Mouse (Mus musculus) testis, postnatal 10 days (tissue): ENCODE data around the gene Neurl4.
"Not testable (repeated sequence)": the region's sequence is repeated elsewhere in the genome, so short reads cannot be mapped to it uniquely, and the experiment has no call there.

Experiments used
- DNase-seq: peaks from one replicate; pipeline ENCODE4 v3.0.0; 2021; ENCODE audit warnings: low spot score

The Neurl4 gene

DNA sequence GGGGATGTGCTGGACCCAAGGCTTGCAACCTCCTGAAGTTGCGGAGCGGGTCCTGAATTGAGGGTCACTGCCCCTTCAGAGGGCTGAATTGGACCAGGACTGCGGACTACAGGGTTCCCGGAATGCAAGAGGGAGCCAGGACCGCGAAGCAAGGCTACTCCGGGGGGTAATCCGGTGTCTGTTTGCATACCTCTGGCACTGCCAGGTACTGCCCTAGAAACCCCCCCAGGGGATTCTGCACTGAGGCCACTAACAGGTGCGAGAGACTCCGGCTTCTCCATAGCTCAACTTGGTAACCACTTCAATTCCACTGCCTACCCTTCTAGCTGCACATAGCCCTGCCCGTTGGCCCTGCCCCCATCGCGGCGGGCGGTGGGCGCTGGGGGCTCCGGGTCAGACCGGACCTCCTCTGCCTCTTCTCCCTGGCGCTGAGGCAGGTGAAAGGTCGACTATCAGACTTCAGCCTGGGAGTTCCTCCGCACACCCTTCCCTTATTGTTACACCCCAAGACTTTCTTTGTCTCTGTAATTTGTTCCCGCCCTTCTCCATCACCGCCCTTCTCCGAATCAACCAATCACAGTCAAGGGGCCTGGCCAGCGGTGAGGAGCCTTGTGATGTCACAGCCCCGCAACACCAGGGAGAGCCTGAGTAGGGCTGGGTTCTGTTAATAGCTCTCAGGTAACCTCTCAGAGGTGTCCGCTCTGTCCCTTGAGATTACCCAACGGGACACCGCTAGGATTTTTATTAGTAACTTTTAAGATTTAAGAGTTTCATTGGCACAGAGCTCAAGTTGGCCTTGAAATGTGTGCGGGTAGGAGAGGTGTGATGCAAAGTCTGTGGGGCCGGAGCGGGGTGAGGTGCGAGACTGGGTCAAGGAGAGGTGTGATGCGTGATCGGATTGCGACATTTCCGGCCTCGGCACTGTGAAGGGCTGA, at the start of gene Neurl4, which contains the start of gene 2810408A11Rik:
TSS of gene Neurl4 (plus strand) at position 602 of the 935 bp plus-strand sequence.
TSS of gene 2810408A11Rik (minus strand) at position 517 of the 935 bp plus-strand sequence.
- peak; percentile 84 for DNase-seq

DNA sequence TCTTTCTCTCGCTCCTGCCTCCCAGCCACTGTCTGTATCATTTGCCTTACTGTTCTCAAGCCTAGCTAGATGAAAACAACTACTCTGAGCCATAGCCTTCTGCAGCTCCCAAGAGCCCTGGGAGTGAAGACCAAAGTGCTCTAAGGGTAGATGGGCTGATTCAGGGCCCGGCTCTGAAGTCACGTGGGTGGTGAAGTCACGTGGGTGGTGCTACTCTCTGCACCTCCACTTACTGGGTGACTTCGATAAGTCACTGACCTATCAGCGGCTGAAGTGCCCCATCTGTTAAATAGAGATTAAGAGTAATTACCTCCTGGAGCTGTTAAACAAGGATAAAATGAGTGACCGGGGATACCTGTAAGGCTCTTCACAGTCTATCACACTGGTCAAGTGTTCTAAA, 46.9 kb upstream of the Neurl4 start:
- DNase-seq: no peak

DNA sequence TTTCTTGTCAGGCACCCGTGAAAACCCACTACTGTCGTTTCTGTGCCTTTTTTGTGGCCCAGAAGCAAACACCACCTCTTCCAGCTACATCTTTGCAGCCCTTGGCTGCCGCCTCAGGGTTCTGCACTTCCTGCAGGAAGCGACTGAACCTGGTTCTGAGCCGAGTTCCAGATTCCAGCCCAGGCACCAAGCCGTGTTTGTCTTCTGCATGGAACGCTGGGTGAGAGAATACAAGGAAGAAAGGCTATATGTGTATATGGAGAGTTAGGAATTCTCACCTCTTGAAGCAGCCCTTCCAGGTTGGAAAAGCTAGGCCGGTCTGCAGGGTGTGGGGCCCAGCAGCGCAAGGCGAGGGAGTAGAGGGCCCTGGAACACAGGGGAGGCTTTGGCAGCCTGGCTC, 46.2 kb upstream of the Neurl4 start:
- no peak for DNase-seq

DNA sequence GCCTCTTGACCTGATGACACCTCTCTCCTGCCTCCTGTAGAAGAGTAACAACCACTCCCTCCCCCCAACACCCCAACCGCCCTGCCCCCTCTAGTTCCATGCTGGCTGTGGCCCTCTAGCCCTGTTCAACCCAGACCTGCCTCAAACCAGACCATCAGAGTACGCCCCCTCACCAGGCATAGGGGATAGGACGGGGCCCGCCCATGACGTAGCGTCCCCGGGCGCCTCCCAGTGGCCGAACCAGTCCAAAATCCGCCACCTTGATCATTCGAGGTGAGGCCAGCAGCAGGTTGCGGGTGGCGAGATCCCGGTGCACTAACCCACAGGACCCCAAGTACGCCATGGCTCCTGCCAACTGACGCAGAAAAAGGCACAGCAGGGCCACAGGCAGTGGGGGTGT, 45.5 kb upstream of the Neurl4 start:
- peak; percentile 70 for DNase-seq

- no peak for DNase-seq
Observed at GRCm38 (mm10) chr11:69858113-69858998, 42.5 kb upstream of the Neurl4 start, which contains the start of gene Tnk1. Gene Tnk1, minus strand, starts transcription at chr11:69858730.

GRCm38 (mm10) chr11:69863729-69864128, 37.1 kb upstream of the Neurl4 start:
- not testable (repeated sequence) for DNase-seq

DNA sequence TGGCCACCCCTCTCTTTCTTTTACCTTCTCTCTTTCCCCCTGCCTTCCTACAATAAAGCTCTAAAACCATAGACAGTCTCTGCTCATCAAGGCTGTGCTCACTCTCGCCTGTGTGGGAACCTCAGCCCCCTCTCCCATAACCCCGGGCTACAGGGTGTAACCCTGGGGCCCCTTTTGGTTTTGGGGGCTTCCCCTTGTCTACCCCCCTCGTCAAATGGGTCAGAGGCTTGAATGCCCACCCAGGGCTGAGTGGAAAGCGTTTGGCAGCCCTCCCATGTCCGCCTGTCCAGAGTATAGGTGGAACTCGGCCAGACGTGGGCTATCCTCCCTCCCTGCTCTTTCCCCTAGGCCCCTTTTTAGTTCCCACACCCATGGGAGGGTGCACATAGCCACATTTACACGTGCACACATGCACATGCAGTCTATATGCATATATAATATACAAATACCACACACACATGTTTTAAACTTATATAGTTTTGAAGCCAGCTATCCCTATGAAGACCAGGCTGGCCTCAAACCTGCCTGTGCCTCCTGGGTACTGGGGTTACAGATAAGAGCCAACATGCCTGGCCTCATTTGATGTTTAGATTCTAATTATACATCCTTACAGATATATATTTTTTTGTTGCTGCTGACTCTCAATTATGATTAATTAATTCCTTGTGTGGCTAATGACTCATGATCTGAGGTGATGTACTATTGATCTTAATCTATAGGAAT, 36.6 kb upstream of the Neurl4 start:
- DNase-seq: no peak

GRCm38 (mm10) chr11:69865561-69865960, 35.3 kb upstream of the Neurl4 start:
- DNase-seq: no peak

- DNase-seq: no peak
Observed at GRCm38 (mm10) chr11:69867335-69867734, 33.5 kb upstream of the Neurl4 start.

- no peak for DNase-seq
Observed at GRCm38 (mm10) chr11:69870289-69871069, 30.4 kb upstream of the Neurl4 start.

DNA sequence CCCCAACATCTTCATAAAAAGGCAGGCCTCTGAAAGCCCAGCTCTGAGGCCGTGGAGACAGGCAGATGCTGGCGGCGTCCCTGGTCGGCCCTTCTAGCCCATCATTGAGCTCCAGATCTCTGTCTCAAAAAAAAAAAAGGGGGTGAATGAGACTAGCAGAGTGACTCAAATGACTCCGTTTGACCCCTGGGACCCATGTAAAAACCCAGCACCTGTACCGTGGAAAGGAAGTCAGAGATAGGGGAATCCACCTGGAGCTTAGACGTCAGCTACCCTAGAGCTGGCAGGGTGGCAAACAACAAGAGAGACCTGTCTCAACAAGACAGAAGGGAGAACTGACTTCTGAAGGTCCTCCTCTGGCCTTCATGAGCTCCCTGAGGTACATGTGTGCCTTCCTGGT, 29.1 kb upstream of the Neurl4 start:
- no peak for DNase-seq

- DNase-seq: no peak
Observed at GRCm38 (mm10) chr11:69872451-69872850, 28.4 kb upstream of the Neurl4 start.

DNA sequence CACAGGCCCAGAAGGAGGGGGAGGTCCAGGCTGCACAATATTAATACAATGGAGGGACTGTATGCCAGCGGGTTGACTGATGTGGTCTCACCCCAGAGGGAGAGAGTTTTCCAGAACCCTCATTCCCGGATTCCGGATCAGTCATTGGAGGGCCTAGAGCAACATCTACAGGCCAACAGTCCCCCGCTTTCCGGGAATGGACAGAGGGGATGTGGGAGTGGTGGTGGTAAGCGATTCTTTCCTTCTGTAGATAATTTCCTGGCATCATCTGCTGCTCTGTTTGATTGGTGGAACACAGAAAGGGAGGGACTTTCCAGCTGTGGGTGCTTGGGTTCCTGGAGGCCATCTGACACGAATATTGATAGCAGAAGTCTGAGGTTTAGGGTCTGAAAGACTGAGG, 24.7 kb upstream of the Neurl4 start:
- no peak for DNase-seq

DNA sequence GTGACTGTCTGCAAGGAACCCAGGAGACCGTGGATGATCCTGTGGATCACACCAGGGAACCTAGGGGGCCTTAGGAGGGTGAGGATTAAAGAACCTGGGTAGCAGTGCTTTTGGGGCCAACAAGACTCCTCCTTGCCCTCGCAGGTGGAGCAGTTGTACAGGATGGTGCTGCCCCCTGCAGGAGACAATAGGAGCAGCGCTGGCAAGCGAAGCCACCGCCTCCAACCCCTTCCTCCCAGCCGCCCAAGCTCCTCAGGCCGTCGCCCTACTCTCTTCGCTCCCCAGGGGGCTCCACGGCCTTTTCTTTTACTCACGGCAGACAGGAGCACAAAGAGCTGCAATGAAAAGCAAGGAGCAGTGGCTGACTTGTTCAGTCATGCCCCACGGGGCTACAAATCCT, 24.0 kb upstream of the Neurl4 start:
- DNase-seq: peak; percentile 93

DNA sequence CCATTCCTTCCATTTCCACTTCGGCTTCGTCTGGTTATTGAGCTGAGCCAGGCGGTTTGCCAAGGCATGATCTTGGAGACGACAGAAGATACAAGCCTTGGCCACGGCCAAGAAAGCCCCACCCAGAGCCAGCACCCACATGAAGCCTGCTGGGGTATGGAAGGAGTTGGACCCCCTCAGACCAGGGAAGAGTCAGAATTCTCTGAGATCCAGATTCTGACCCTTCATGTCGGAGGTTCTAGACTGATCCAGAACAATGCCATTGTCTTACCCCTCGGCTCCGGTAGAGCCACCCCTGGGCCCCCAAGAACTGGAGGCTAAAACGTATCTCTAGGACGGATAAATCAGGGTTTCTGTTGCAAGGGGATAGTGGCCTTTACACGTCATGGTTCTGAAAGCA, 23.0 kb upstream of the Neurl4 start, which contains the start of gene Tmem95:
TSS of gene Tmem95 (minus strand) at position 141 of the 400 bp plus-strand sequence.
- no peak for DNase-seq

DNA sequence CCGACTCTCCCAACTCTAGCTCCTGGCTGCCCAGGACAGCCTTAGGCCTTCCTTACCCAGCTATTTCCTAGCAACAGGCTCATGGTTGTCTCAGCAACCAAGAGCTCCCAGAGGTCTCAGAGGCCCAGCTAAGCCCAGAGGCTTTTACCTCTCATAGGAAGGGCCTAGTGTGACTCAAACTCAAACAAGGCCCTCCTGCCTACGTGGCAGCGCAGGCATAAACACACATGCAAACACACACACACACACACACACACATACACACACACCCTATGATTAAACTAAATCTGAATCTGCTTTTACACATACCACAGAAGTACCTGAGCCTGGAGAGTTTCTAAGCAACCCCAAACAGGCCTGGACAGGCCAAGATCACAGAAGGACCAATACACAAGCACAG, 22.5 kb upstream of the Neurl4 start:
- DNase-seq: no peak

DNA sequence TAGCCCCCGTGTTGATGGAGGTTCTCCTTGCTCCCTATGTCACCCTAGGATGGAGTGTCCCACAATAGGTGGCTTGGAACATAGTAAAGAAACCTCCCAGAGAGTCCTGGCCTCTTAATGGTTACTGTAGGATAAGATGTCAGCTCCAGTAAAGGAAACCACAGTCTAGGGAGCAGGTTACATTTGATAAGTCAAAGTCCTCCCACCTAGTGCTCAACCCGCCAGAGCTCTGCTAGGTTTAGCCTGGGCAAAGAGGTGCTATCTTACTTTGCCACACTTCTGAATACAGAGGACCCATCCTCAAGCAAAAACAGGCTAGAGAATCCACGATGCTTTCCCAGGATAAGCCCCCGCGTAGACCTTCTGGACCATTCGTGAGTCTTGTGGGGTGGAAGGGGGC, 21.9 kb upstream of the Neurl4 start:
- no peak for DNase-seq

DNA sequence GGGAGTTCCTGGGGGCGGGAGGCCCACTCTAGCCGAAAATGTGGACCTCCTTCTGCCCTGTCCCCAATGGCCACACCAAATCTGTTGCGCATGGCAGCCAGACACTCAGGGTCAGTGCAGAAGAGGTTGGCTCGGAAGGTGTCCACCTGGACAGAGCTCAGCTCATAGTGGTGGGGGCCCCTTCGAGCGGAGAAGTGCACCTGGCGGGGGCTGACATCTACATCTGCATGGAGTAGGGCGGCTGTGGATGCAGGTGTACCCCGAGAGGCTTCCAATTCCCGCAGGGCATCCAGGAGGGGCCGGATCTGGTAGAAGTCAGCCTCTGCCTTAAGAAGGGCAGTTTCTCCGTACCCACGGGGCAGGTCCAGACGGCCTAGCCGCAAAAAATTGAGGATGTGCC, 21.2 kb upstream of the Neurl4 start:
- DNase-seq: no peak

- peak; percentile 83 for DNase-seq
Observed at GRCm38 (mm10) chr11:69880506-69880852, 20.4 kb upstream of the Neurl4 start.

GRCm38 (mm10) chr11:69880853-69881603, 19.8 kb upstream of the Neurl4 start, which contains the start of gene Kctd11:
Gene Kctd11, minus strand, starts transcription at chr11:69881406.
- DNase-seq: peak; percentile 90
